Mouse (Mus musculus) right cerebral cortex, postnatal 36 days (tissue): ENCODE results near the gene Zfand6.
A peak's percentile ranks its signal among the peaks of the same experiment; 100 is the strongest.

Source experiments
- DNase-seq, 2 experiments: peaks; one replicate each; pipeline ENCODE4 v3.0.0; 2022; ENCODE audit warnings: low spot score in 2 of 2, mixed read lengths in 1 of 2

Gene Zfand6

DNA sequence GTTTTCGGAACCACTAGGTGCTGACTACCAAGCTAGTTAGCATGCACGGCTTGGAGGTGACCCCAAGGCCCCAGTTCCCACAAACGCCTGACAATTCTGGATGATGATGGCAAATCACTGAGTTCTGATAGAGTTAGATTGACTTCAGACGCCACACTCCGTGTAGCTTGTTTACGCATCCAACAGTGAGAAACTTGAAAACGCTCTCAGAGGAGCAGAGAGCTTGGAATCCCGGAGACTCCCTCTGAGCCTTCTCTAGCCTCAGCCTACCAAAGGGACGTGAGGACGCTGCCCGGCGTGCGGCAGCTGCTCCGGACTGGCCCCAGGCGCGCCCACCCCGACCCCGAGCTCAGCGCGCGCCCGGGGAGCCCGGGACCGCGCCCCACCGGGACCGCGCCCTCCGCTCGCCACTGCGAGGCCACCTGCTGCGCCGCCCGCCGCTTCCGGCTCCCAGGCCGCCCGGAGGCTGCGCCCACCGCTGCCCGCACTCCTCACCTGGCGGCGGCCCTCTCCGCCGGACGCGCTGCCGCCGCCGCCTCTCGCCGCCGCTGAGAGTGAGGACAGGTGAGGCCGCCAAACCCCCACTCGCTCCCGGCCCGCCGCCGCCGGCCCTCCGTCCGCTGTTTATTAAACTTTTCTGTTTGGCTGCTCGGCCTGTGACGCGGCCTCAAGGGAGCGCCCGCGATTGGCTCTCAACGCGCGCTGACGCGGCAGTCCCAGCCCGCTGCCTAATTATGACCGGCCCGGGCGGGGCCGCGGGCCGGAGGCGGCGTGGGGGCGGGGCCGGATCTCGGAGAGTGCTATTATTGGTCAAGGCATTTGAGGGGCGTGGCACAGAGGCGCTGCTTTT, at the start of gene Zfand6:
Gene Zfand6, minus strand, starts transcription at position 709 of the 850 bp plus-strand sequence.
- peak; percentile 98 for DNase-seq

DNA sequence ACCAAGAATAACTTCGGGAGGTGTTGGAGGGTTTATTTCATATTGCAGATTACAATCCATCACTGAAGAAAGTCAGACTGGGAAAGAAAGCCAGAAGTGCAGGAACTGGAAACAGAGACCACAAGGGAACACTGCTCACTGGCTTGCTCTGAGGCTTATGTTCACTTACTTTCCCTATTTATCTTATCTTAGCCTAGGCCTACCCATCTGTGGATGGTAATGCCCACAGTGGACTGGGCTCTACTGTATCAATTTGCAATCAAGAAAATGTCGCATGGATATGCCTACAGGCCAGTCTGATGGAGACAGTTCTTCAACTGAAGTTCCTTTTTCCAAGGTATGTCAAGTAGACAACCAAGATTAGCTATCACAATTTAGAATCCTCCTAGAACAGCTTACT, 47.0 kb upstream of the Zfand6 start:
- DNase-seq, result no peak

DNA sequence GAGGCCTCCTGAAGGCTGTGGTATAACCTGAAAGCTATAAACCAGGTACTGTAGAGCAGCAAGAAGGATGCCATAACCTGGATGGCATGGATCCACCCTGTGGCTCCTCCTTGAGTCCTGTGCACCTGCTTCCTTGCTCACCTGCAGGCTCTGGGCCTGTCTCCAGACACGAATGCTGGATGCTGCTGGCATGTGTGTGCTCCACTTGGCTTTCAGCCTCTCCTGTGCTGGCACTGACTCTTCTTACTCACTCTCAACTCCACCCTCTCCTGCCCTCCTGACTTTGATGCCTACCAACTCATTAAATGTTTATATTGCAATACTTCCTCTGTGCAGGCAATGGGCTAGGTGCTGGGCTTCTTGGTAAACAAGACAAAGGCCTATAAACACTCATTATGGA, 43.3 kb upstream of the Zfand6 start:
- no peak for DNase-seq

DNA sequence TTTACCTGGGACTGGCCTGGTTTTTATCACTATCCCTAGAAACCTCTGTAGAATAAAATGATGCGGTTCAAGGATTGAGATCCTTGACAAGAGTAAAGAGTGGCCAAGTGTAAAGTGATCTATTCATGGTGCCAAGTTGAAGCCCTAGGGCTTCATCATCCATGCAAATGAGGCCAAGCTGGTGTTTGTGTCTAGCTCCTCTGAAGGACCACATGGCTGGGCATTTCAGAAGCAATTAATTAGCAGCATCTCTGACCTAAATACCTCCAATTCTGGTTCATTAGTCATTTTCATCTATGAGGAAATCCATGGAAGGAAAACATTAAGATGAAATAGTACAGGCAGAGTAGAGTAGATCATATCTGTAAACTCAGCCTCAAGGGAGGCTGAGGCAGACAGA, 42.3 kb upstream of the Zfand6 start:
- no peak for DNase-seq

DNA sequence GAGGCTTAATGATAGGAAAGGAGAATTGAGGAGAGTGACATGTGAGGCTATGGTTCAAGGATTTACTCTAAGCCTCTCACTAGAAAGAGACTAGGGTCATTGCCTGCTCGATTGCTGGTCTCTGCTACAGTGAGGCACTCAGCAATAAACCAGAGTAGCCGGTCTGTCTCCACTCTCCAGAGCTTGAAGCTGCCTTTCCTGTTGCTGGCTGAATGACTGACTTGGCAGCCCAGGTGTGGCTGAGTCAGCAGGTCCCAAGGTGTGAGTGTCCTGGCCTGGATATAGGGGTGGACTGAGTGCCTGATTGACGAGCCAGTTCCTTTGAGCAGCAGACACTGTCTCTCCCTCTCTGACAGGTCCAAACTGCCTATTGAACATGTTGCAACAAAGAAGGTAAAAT, 41.3 kb upstream of the Zfand6 start:
- no peak for DNase-seq

DNA sequence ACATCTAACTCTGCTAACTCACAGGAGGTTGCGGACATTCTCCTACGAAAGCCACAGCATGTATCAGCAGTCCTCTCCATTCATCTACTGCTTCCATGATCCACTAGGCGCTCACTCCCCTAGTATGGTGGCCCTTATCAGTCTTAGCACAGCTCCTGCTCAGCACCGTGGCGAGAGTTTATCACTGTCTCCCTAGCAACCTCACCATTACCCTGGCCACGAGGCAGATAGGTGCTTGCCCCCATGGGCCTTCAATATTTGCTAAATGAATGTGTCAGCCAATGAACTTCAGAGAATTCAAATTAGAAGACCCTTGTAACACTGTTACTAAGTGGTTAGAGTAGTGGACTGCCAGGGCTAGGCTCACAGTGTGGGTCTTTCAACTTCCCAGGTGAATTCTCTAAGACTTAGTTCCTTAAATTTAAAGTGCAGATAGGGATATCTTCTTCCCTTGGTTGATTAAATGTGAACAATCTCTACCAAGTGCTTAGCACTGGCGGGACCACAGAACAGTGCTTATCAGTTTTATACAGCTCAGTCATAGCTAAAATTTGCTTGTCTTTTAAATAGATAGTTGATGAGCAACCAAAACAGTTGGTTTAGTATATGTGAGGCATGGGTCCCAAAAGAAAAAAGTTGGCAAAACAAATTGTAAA, 33.2 kb upstream of the Zfand6 start:
- DNase-seq, result no peak

DNA sequence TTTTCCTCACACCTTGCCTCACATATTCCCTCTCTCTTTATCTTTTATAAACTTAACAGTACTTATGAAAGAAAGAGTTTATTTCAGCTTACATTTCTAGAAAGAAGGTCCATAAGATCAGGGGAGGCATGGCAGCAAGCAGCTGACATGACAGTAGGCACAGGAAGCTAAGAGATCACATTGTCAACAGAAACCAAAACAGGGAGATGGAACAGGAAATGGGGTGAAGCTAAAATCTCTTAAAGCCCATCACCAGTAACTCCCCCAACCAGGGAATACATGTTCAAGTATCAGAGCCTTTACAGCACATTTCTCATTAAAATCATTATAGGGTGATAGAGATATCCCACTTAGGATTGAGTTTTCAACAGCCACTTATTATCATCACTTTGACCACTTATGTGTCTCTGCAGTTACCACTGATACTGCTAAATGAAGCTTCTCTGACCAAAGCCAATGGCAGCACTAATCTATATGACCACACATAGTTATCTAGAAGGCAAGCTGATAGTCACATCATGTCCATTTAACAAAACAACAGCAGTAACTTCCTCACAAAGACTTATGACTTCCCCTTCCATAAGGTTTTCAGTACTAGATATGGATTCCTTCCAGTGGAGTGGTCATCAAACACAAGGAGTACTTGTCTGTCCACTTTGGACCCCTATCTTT, 20.7 kb upstream of the Zfand6 start:
- DNase-seq, result no peak

DNA sequence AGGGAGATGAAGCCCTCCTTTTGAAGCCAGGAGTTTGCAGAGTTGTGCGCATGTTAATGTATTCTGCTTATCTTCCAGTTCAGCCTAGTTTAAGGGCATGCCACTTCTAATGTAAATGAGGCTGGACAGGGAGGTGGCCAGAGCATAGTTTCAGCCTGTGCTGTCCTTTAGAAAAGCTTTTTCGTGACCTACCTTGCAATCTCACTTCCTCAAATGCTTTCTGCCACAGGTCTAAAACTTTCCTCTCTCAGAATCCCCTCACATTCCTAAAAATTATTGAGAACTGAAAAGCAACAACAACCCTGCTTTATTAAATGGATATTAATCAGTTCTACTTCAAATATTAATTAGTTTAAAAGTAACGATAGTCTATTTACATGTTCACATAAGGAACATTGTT, 17.1 kb upstream of the Zfand6 start:
- no peak for DNase-seq

DNA sequence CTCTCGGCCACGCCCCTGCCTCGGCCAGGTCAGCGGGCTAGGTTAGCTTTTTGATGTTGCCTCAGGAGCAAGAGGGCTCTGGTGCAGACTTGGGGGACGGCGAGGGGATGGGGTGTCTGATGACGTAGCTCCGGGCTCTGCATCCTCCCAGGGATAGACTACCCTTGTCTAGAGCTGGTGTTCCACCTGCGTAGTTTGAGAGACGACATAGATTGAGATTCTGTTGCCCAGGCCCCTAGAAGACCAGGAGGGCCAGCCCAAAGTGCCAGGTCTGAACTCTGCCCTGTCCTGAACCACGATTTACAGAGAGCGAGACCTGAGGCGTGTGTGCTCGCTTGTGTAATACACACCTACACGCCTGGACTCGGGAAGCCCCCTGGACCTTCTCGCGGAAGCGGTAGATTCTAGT, 346 bp upstream of the Zfand6 start:
- DNase-seq, result no peak

DNA sequence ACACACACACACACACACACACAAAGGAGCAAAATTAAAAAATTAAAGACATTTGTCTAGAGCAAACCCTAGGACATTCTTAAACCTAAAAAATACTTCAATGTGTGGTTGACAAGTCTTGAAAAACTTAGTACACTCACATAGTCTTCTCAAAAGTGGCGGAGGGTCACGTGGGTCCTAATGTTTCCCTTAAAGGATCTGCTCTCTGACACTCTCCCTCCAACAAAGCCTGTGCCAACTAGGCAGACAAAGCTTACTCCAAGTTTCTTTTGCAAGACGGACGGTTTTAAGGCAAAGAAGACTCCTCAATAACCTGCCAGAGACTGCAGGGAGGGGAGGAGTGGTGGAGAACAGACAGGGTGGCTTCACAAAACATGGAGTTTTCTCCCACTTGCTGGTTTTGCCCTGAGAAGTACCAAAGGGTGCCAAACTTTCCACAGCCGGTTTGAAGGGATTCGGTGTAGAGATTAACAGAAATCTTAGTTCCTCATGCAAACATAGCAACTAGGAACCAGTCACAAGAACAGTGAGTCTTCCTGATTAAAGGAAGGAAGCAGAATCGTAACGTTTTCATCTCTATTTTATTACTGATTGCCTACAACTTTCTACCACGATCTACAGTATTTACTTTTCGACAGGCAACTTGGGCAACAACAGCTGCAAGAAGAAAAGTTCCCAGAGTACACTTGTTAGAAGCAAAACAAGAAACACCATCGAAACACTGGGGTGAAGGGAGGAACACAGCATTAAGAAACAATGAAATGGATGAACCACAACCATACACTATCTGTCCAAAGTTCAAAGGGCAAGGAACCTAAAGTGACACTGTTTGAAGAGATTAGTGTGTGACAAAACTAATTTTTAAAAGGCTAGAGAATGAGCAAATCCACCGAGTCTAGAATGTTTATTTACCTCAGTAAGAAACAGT, 1.8 kb downstream of the Zfand6 start:
- DNase-seq, result no peak

DNA sequence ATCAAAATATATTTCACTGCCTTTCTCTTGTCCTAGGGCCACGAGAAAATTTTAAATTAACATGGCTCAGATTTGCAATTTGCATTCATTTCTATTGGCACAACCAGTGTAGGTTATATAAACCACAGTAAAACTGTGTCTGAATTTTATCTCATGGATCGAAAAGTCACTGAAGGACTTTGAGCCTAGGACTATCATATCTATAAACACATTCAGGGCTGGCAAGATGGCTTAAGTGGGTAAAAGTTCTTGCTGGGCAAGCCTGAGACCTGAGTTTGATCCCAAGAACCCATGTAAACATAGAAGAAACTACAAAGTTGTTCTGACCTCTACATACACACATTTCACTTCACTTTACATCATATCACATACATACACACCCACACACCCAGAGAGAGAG, 3.4 kb downstream of the Zfand6 start:
- no peak for DNase-seq

DNA sequence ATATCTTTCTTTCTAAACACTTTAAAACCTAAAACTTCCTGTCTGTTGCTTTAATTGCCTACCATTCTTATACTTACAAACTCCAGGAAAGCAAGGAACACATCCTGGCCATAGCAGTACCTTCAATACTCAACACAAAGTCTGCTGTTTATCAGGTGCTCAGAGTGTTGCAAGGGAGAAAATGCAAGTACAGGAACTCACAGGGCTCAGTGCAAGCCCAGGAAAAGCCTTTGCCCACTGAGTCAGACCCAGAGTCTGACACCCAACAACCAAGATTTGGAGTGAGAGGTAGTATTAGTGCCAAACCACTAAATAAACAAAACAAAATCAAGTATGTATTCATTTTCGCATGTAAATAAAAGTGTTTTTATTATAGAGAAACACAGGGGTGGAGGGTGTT, 5.1 kb downstream of the Zfand6 start:
- DNase-seq, result no peak

DNA sequence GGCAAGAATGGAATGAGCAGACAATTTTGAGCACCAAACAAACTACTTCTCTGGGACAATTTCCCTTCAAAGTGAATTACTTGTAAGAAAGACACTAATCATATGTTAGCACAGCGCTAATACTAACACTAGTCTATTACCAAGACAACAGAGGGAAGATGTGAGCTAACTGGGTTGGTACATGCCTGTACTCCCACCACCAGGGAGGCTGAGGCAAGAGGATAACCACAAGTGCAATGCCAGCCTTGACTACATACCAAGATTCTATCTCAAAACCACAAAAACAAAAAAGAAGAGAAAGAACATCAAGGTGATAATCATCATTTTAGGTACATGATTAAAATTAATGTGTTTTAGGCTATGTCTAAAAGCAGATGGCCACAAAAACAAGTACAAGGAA, 8.2 kb downstream of the Zfand6 start:
- no peak for DNase-seq

DNA sequence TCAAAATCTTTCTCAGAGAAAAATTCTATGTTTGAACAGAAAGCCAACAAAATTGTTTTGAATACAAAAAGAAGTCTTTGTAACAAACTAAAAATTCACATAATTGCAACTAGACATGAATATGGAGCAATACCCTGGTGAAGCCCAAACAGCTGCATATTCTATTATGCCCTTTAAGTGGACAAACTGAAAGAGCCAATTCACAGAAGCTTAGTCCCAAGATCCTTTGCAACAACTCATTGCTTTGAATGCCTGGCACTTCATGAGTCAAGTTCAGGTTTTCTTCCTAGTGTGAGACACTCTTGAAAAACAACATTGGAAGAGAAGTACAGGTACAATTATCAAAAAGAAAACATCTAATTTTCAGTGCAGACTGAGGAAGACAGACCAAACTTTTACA, 8.8 kb downstream of the Zfand6 start:
- DNase-seq, result no peak

DNA sequence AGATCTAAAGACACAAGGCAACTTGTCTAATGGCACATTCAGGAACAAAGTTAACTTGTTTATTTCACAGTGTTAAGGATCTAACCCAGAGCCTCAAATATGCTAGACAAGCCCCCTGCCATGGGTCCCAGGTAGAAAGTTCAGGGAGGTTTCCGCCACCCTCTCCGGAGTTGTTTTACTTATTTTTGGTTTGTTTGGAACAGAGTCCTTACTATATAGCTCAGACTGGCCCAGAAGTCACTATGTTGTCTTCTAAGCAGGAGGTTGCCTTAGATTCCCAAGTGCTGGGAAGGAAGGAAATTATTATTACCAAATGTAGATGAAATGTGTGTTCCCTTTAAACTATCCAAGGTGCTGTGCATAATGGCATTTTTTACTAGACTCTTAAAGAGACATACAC, 9.7 kb downstream of the Zfand6 start:
- no peak for DNase-seq

DNA sequence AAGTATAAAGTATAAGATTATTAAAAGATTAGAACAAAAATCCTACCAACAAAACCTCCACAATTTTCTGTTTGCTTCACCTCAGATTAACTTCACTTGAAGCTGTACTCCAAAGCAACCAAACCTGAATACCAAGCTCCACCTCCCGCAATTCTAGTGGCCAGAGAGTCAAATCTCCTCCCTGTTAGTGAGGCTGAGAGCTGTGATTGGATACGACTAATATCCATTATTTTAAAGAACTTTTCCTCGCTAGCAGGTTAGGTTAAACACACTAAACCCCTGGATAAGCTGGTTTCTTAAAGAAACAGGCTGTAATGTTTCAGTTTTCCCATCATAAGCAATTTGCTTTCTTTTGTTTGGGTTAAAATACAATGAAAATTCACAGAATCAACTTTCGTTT, 10.5 kb downstream of the Zfand6 start:
- DNase-seq, result peak; percentile 52 to 83

DNA sequence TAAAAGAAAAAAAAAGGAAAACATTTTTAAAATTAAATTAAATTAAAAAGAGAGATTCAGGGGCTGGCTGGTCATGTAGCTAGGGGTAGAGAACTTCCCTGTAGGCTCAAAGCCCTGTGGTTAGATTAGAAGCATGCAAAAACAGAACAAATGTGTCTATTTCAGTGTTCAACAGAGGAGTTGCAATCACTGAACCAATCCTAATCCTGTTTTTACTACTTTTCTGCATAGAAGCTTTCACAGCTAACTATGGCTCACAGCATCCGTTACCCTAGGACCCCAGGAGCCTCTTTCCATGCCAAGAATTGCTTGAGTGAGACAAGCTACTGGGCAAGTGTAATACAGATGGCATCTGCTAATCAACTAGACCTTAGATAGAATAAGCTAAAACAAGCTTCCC, 16.7 kb downstream of the Zfand6 start:
- no peak for DNase-seq

DNA sequence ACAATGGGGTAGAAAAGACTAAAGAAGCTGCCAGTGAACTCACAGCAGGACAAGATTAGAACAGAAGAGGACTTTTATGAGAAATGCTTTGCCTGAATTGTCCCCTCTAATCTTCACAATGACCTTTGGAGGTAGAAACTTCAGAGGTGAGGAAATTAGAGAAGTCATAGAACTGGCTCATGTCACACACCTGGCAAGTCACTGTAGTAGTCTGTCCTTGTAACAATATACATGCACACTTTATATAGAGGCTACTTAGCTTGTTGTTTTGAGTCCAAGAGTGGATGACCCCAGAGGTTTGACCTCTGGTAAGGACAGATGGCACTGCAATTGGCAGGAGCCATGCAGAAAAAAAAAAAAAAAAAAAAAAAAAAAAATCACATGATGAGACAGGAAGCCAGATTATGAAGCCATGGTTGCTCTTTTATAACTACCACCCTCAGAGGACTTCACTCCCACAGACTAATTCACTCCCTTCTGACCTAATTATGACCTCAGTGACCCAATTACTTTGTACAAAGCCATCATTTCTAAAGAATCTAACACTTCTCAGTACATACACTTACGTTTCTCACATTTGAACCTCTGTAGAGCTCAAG, 20.1 kb downstream of the Zfand6 start:
- no peak for DNase-seq

DNA sequence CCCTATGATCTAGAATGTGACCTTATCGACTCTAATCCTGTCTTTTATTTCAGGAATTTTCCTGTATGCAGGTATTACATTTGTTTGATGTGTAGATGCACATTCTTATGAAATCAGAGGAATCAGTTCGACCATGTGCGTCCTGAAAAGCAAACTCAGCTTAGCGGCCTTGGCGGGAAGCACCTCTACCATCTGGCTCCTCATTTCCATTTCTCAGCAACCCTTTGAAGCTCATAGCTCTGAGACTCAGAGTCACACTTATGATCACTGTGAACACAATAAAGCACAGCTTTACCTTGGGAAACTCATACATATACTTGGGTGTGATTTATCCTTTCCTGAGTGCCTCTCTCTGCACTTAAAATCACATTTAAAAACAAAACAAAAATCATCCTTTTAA, 21.8 kb downstream of the Zfand6 start:
- no peak for DNase-seq

DNA sequence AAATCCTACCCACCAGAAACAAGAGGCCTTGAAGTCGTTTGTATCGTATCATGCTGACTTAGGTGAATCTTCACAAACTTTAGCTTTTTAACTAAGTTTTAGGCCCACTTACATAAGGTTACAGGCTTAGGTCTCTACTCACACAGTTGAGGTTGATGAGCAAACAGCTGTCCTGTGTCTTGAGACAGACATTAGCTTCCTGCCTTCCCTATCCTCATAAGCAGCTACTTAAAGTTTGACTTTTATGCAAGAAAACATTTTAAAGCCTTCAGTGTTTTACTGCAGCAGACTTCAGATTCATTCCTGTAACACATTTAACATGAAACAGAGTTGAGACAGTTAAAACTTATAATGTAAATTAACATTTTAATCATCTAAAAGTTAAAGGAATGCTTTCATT, 37.0 kb downstream of the Zfand6 start:
- DNase-seq, result no peak

DNA sequence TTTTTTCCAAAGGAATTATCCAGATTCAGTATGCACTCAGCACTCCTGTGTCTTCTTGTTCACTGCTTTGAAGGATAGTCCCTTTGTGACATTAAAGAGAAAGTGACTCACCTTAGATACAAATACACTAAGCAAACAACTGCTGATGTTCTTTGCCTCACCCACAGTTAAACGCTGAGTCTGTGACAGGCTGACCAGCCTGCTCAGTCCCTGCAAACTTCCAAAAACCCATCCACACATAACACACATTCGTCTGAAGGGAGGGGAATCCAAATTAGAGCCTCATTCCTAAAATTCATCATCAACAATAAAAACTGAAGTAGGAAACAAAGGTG, 37.8 kb downstream of the Zfand6 start:
- DNase-seq, result no peak
